Comparison of ENCODE assay signal across 8 mouse cellular contexts in genomic region chr7:130949331-130949751, GRCm38 (mm10). TPM values are rescaled to one million over a fixed set of nuclear protein-coding genes. Genes with fewer than 3 reads are reported as not detected.
DNase-seq lines count a peak whose midpoint lies in the region; ATAC-seq and TF ChIP-seq lines count a peak whose summit lies in the region.

No protein-coding gene starts in this region.

- H3K4me2 ChIP-seq in hindbrain, embryonic 16.5 days (ENCODE audit: low read length) = no peak overlapping the region
- H3K4me2 ChIP-seq in hindbrain, embryonic 11.5 days (replicated peaks; ENCODE audit: low read depth, low read length) = no peak overlapping the region
- no peak overlapping the region for H3K4me2 ChIP-seq in embryonic facial prominence, embryonic 13.5 days
- H3K4me2 ChIP-seq in lung, postnatal 0 days (replicated peaks; ENCODE audit: low read depth, low read length) = no peak overlapping the region

- H3K4me3 ChIP-seq in hindbrain, embryonic 16.5 days (ENCODE audit: low read length) = no peak overlapping the region
- no peak overlapping the region for H3K4me3 ChIP-seq in hindbrain, embryonic 11.5 days (ENCODE audit: low read depth, low read length)
- no peak overlapping the region for H3K4me3 ChIP-seq in embryonic facial prominence, embryonic 13.5 days
- no peak overlapping the region for H3K4me3 ChIP-seq in lung, postnatal 0 days (ENCODE audit: low read depth, low read length)

- peak; percentile 78 for ATAC-seq in hindbrain, embryonic 16.5 days
- no peak for ATAC-seq in hindbrain, embryonic 11.5 days (ENCODE audit: low FRiP score)
- ATAC-seq in embryonic facial prominence, embryonic 13.5 days (ENCODE audit: insufficient number of reproducible peaks, insufficient read depth, low FRiP score, low TSS enrichment, low read depth) = peak; percentile 68; the same call in 1 of the 2 replicates
- ATAC-seq in lung, postnatal 0 days = peak; percentile 64

- no peak for TF ChIP-seq EP300 in lung, postnatal 0 days (IDR thresholded peaks at IDR 0.05)

- no peak overlapping the region for H3K27ac ChIP-seq in hindbrain, embryonic 16.5 days (ENCODE audit: low read depth, low read length)
- no peak overlapping the region for H3K27ac ChIP-seq in hindbrain, embryonic 11.5 days (ENCODE audit: low read depth, low read length)
- peak overlapping the region; percentile 4; the same call in 1 of the 2 replicates for H3K27ac ChIP-seq in embryonic facial prominence, embryonic 13.5 days
- H3K27ac ChIP-seq in lung, postnatal 0 days (ENCODE audit: low read length) = no peak overlapping the region

- WGBS in hindbrain, embryonic 16.5 days = 42% methylated on average over 7 of the region's 8 CpGs
- WGBS in hindbrain, embryonic 11.5 days = 58% methylated on average over 8 of the region's 8 CpGs
- WGBS in embryonic facial prominence, embryonic 13.5 days = 38% methylated on average over 8 of the region's 8 CpGs
- WGBS in lung, postnatal 0 days = 19% methylated on average over 8 of the region's 8 CpGs

- TF ChIP-seq CTCF in lung, postnatal 0 days (IDR thresholded peaks at IDR 0.05) = no peak

- no peak for DNase-seq in hindbrain, embryonic 11.5 days (ENCODE audit: low spot score)
- peak; percentile 64 for DNase-seq in NIH3T3 (ENCODE audit: low read depth)
- peak; percentile 68 for DNase-seq in kidney, adult 9 months
- DNase-seq in lung, postnatal 0 days (ENCODE audit: low spot score) = peak; percentile 62
- no peak for DNase-seq in embryo, embryonic 9.5 days (ENCODE audit: extremely low spot score)
- no peak for DNase-seq in urinary bladder, postnatal 36 days (ENCODE audit: low spot score in 2 of 2)

- no peaks in the 10 kb centered on the region for H3K4me1 ChIP-seq in hindbrain, embryonic 16.5 days (ENCODE audit: control insufficient read depth, insufficient read depth, low read depth, low read length)
- no peaks in the 10 kb centered on the region for H3K4me1 ChIP-seq in hindbrain, embryonic 11.5 days (replicated peaks; ENCODE audit: control insufficient read depth, insufficient read depth, low read length)
- H3K4me1 ChIP-seq in embryonic facial prominence, embryonic 13.5 days = peaks cover 10% of the 10 kb centered on the region
- no peaks in the 10 kb centered on the region for H3K4me1 ChIP-seq in lung, postnatal 0 days (ENCODE audit: insufficient read depth, low read depth, low read length)

- no peaks in the 10 kb centered on the region for H3K27me3 ChIP-seq in hindbrain, embryonic 16.5 days (replicated peaks; ENCODE audit: control insufficient read depth, insufficient read depth, low read length)
- no peaks in the 10 kb centered on the region for H3K27me3 ChIP-seq in hindbrain, embryonic 11.5 days (ENCODE audit: control insufficient read depth, insufficient read depth, low read length)
- no peaks in the 10 kb centered on the region for H3K27me3 ChIP-seq in embryonic facial prominence, embryonic 13.5 days
- H3K27me3 ChIP-seq in lung, postnatal 0 days (replicated peaks; ENCODE audit: insufficient read depth, low read length) = no peaks in the 10 kb centered on the region

- H3K9ac ChIP-seq in hindbrain, embryonic 16.5 days (ENCODE audit: low read depth, low read length) = no peak overlapping the region
- no peak overlapping the region for H3K9ac ChIP-seq in hindbrain, embryonic 11.5 days (ENCODE audit: low read depth, low read length)
- H3K9ac ChIP-seq in embryonic facial prominence, embryonic 13.5 days = no peak overlapping the region
- no peak overlapping the region for H3K9ac ChIP-seq in lung, postnatal 0 days (replicated peaks; ENCODE audit: low read depth)

- H3K36me3 ChIP-seq in hindbrain, embryonic 16.5 days (ENCODE audit: control insufficient read depth, insufficient read depth, low read length) = no peaks in the 10 kb centered on the region
- no peaks in the 10 kb centered on the region for H3K36me3 ChIP-seq in hindbrain, embryonic 11.5 days (ENCODE audit: control insufficient read depth, insufficient read depth, low read length)
- H3K36me3 ChIP-seq in embryonic facial prominence, embryonic 13.5 days = no peaks in the 10 kb centered on the region
- no peaks in the 10 kb centered on the region for H3K36me3 ChIP-seq in lung, postnatal 0 days (ENCODE audit: insufficient read depth, low read length)

- no peaks in the 10 kb centered on the region for H3K9me3 ChIP-seq in hindbrain, embryonic 16.5 days (ENCODE audit: control insufficient read depth, low read length)
- H3K9me3 ChIP-seq in hindbrain, embryonic 11.5 days (ENCODE audit: control insufficient read depth, low read length) = no peaks in the 10 kb centered on the region
- H3K9me3 ChIP-seq in embryonic facial prominence, embryonic 13.5 days = no peaks in the 10 kb centered on the region
- no peaks in the 10 kb centered on the region for H3K9me3 ChIP-seq in lung, postnatal 0 days (ENCODE audit: low read length)

RNA-seq across cellular contexts. Expression of gene Htra1, which starts 13.4 kb away (rescaled TPM):
- 23.1 and 25.9 TPM in 2 replicates for polyA plus RNA-seq in hindbrain, embryonic 16.5 days (2015; fragmentation: Nextera tagmentation; extraction: Ambion mirVana)
- 7.3 and 19.0 TPM in 2 replicates for polyA plus RNA-seq in hindbrain, embryonic 11.5 days (2014; fragmentation: Nextera tagmentation; extraction: Ambion mirVana)
- polyA plus RNA-seq in embryonic facial prominence, embryonic 13.5 days (2015; fragmentation: Nextera tagmentation; extraction: Ambion mirVana) = 29.9 and 33.7 TPM in 2 replicates
- polyA plus RNA-seq in lung, postnatal 0 days (2015; fragmentation: Nextera tagmentation; extraction: Ambion mirVana) = 44.6 and 52.1 TPM in 2 replicates

Comparison
In these comparisons a context has a peak if more than half of its experiments do, and no peak if none do; other contexts are left out.
1. DNase-seq: peak in NIH3T3 (single experiment), kidney, adult 9 months (single experiment) and lung, postnatal 0 days (single experiment); none in hindbrain, embryonic 11.5 days (single experiment), embryo, embryonic 9.5 days (single experiment) and urinary bladder, postnatal 36 days (0 of 2).